8 mouse cellular contexts compared by ENCODE assay signal in genomic region chr2:181864536-181864860, GRCm38 (mm10). TPM values are rescaled to one million over a fixed set of nuclear protein-coding genes. Genes with fewer than 3 reads are reported as not detected.
DNase-seq lines count a peak whose midpoint lies in the region; ATAC-seq and TF ChIP-seq lines count a peak whose summit lies in the region.

No protein-coding gene starts in this region.

- DNase-seq in cerebellum, adult 2 months = no peak
- no peak for DNase-seq in cerebellum, postnatal 4 days (ENCODE audit: low spot score in 2 of 2)
- DNase-seq in testis, postnatal 14 days (ENCODE audit: low spot score) = no peak
- DNase-seq in liver, embryonic 11.5 days (ENCODE audit: low spot score) = no peak
- DNase-seq in adrenal gland, postnatal 36 days = no peak
- DNase-seq in gastrocnemius, adult 8-10 months (ENCODE audit: low spot score in 2 of 2) = no peak
- DNase-seq in testis, postnatal 10 days (ENCODE audit: low spot score) = no peak

- H3K4me3 ChIP-seq in cerebellum, adult 2 months (replicated peaks; ENCODE audit: insufficient read depth, low read depth, low read length) = peak overlapping the region; percentile 81
- peak overlapping the region; percentile 80 for H3K4me3 ChIP-seq in testis, adult 2 months (ENCODE audit: control insufficient read depth, low read depth, low read length)
- H3K4me3 ChIP-seq in liver, embryonic 11.5 days (ENCODE audit: low read depth, low read length) = peak overlapping the region; percentile 86

- peaks cover 6% of the 10 kb centered on the region; the same call in 1 of the 2 replicates for H3K4me1 ChIP-seq in cerebellum, adult 2 months (ENCODE audit: control insufficient read depth, insufficient read depth, low read length)
- no peaks in the 10 kb centered on the region for H3K4me1 ChIP-seq in testis, adult 2 months (ENCODE audit: control insufficient read depth, insufficient read depth, low read length)
- peaks cover 12% of the 10 kb centered on the region for H3K4me1 ChIP-seq in liver, embryonic 11.5 days (replicated peaks; ENCODE audit: control insufficient read depth, insufficient read depth, low read length)

- H3K9ac ChIP-seq in liver, embryonic 11.5 days (ENCODE audit: low read depth, low read length) = peak overlapping the region; percentile 86

- TF ChIP-seq CTCF in cerebellum, adult 2 months (IDR thresholded peaks at IDR 0.05; ENCODE audit: borderline replicate concordance, insufficient read depth, low read depth, low read length) = no peak
- no peak for TF ChIP-seq CTCF in testis, adult 2 months (IDR thresholded peaks at IDR 0.05; ENCODE audit: control insufficient read depth, insufficient read depth, insufficient replicate concordance, low read depth, low read length)

- peak overlapping the region; percentile 23; the same call in 1 of the 2 replicates for H3K27ac ChIP-seq in cerebellum, adult 2 months (ENCODE audit: insufficient read depth, low read length)
- peak overlapping the region; percentile 40 for H3K27ac ChIP-seq in testis, adult 2 months (ENCODE audit: control insufficient read depth, insufficient read depth, low read depth, low read length)
- H3K27ac ChIP-seq in liver, embryonic 11.5 days (ENCODE audit: low read depth, low read length) = peak overlapping the region; percentile 66; the same call in 1 of the 2 replicates

- no peak; the same call in 1 of the 2 replicates for ATAC-seq in liver, embryonic 11.5 days (replicated peaks; ENCODE audit: low FRiP score)

- H3K27me3 ChIP-seq in cerebellum, adult 2 months (ENCODE audit: control insufficient read depth, insufficient read depth, low read length) = no peaks in the 10 kb centered on the region
- no peaks in the 10 kb centered on the region for H3K27me3 ChIP-seq in testis, adult 2 months (ENCODE audit: control insufficient read depth, insufficient read depth, low read length)
- no peaks in the 10 kb centered on the region for H3K27me3 ChIP-seq in liver, embryonic 11.5 days (replicated peaks; ENCODE audit: control insufficient read depth, insufficient read depth, low read length)

- under 1% methylated on average over 22 of the region's 22 CpGs for WGBS in cerebellum, adult 2 months
- WGBS in liver, embryonic 11.5 days = under 1% methylated on average over 22 of the region's 22 CpGs

- no peak for TF ChIP-seq POLR2A in cerebellum, adult 2 months (IDR thresholded peaks at IDR 0.05; ENCODE audit: borderline replicate concordance, insufficient read depth, low read length)
- TF ChIP-seq POLR2A in testis, adult 2 months (IDR thresholded peaks at IDR 0.05; ENCODE audit: control insufficient read depth, low read depth, low read length) = no peak

- peak overlapping the region; percentile 85 for H3K4me2 ChIP-seq in liver, embryonic 11.5 days

- no peaks in the 10 kb centered on the region for H3K9me3 ChIP-seq in liver, embryonic 11.5 days (ENCODE audit: control insufficient read depth, low read length)

- H3K36me3 ChIP-seq in testis, adult 2 months (ENCODE audit: control insufficient read depth, insufficient read depth, low read length) = no peaks in the 10 kb centered on the region
- peaks cover 2% of the 10 kb centered on the region; the same call in 1 of the 2 replicates for H3K36me3 ChIP-seq in liver, embryonic 11.5 days (ENCODE audit: control insufficient read depth, insufficient read depth, low read length)

RNA-seq across cellular contexts. Expression of gene Polr3k, which starts 0.4 kb away (rescaled TPM):
- 34.8 and 37.0 TPM in 2 replicates for polyA plus RNA-seq in cerebellum, adult 2 months (2012; rRNA removed)
- polyA plus RNA-seq in testis, adult 2 months (2012; rRNA removed) = 6.6 and 7.2 TPM in 2 replicates
- 64.7 and 73.6 TPM in 2 replicates for polyA plus RNA-seq in liver, embryonic 11.5 days (2014; fragmentation: Nextera tagmentation; extraction: Ambion mirVana)
- 10 to 100 TPM; 16.6 to 19.2 TPM for total RNA-seq in adrenal gland, postnatal 36 days (2021)
- total RNA-seq in gastrocnemius, adult 8-10 months (2022) = 10 to 100 TPM; 11.1 to 17.7 (median 13.3) TPM

RNA-seq across cellular contexts. Expression of gene Pcmtd2, which starts 26.8 kb away (rescaled TPM):
- polyA plus RNA-seq in cerebellum, adult 2 months (2012; rRNA removed) = 94.1 and 105 TPM in 2 replicates
- polyA plus RNA-seq in testis, adult 2 months (2012; rRNA removed) = 24.7 and 25.5 TPM in 2 replicates
- polyA plus RNA-seq in liver, embryonic 11.5 days (2014; fragmentation: Nextera tagmentation; extraction: Ambion mirVana) = 21.6 and 25.3 TPM in 2 replicates
- total RNA-seq in adrenal gland, postnatal 36 days (2021) = 10 to 100 TPM; 50.4 to 70.0 TPM
- 10 to 100 TPM; 43.7 to 50.5 (median 47.9) TPM for total RNA-seq in gastrocnemius, adult 8-10 months (2022)
